Mouse (Mus musculus) kidney, embryonic 14.5 days (tissue): ENCODE data around the gene Cx3cl1. TPM values are rescaled to one million over a fixed set of nuclear protein-coding genes. Genes with fewer than 3 reads are reported as not detected.

Source experiments
- polyA plus RNA-seq: library from polyadenylated mRNA; unstranded; fragments of >200 nt; fragmentation: Nextera tagmentation; extraction: Ambion mirVana; gene quantifications from 2 replicates; pipeline ENCODE4 v1.2.1, GENCODE M21; 2014

Gene Cx3cl1
- polyA plus RNA-seq, 1 experiment from 2014 or later: 7.4 TPM

Other genes starting within 250 kb of the Cx3cl1 start
- gene Cpne2, start 239.0 kb upstream of the Cx3cl1 start, polyA plus RNA-seq: 13.2 and 13.6 TPM in 2 replicates
- gene Rspry1, start 170.1 kb upstream of the Cx3cl1 start, polyA plus RNA-seq: 29.6 and 37.3 TPM in 2 replicates
- gene Fam192a, start 170.0 kb upstream of the Cx3cl1 start, polyA plus RNA-seq: 60.2 and 82.1 TPM in 2 replicates
- gene Arl2bp, start 105.4 kb upstream of the Cx3cl1 start, polyA plus RNA-seq: 58.7 and 59.7 TPM in 2 replicates
- gene Pllp, start 75.7 kb upstream of the Cx3cl1 start, polyA plus RNA-seq: 13.5 and 19.3 TPM in 2 replicates
- not detected in 2 replicates for gene Ccl22, start 26.4 kb upstream of the Cx3cl1 start, polyA plus RNA-seq
- not detected in 2 replicates for gene Ccl17, start 38.4 kb downstream of the Cx3cl1 start, polyA plus RNA-seq
- 59.8 and 71.9 TPM in 2 replicates for gene Coq9, start 66.3 kb downstream of the Cx3cl1 start, polyA plus RNA-seq
- 101 and 102 TPM in 2 replicates for gene Ciapin1, start 66.3 kb downstream of the Cx3cl1 start, polyA plus RNA-seq
- gene Polr2c, start 85.4 kb downstream of the Cx3cl1 start, polyA plus RNA-seq: 183 and 185 TPM in 2 replicates
- 14.6 and 20.6 TPM in 2 replicates for gene Dok4, start 104.3 kb downstream of the Cx3cl1 start, polyA plus RNA-seq
- gene Ccdc102a, start 146.1 kb downstream of the Cx3cl1 start, polyA plus RNA-seq: 24.2 and 29.4 TPM in 2 replicates
- not detected in 2 replicates for gene Adgrg5, start 151.7 kb downstream of the Cx3cl1 start, polyA plus RNA-seq
- gene Adgrg1, start 202.7 kb downstream of the Cx3cl1 start, polyA plus RNA-seq: 15.5 and 31.3 TPM in 2 replicates
- 2.9 and 3.8 TPM in 2 replicates for gene Adgrg3, start 245.7 kb downstream of the Cx3cl1 start, polyA plus RNA-seq